Mouse (Mus musculus) liver, adult (tissue): ENCODE measurements around the gene Sh3gl2.

Experiments used
- GATA4 ChIP-seq: IDR thresholded peaks from 2 replicates; pipeline ENCODE4 v1.6.1; 2014; ENCODE audit warnings: mild to moderate bottlenecking, low read length; ENCODE audit not compliant: insufficient replicate concordance

Gene Sh3gl2

GRCm38 (mm10) chr4:85257771-85258341, 52.9 kb downstream of the Sh3gl2 start:
- TF ChIP-seq GATA4: no peak

DNA sequence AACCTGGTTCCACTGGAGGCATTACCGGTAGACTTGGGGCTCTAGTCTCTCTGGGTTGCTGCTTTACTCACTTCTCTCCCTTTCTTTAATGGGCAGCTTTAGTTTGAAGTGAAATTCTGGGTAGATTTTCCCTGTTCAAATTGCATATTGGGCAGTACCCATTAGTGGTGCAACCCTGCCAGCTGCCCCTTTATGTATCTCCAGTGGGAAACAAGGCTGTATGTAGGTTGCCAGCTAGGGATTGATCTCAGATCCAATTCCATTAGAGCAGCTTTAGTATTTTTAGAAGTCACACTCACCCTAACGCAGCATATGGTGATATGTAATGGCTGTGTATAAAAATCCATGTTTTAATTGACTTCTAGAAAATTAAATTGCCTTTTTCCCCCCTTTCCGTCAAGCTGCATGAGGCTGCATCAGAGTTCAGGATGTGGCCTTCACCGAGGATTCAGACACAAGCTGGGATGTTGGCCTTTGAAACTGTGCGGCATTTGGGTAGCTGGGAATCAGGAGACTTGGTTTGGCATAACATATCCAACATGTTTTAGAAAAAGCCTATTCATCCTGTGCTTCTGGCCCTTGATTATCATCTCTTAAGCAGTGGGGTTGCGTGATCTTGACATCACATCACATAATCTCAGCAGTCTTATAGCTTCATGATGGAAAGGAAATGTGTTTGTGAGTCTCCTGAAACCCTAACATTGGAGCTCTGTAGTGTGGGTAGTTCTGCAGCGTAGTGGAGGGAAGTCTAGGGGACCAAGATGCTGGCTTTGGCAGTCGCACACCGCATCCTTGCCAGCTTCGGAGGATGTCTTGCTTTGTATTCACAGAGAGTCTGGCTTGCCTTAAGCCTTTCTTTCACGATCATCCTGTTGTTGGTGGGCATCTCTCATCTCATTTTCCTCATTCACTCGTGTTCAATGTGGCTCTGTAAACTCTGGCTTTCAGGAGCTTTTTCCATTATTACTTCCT, 56.0 kb downstream of the Sh3gl2 start:
- no peak for TF ChIP-seq GATA4

GRCm38 (mm10) chr4:85262146-85262545, 57.2 kb downstream of the Sh3gl2 start:
- TF ChIP-seq GATA4: no peak

- no peak for TF ChIP-seq GATA4
Observed at GRCm38 (mm10) chr4:85262606-85263005, 57.7 kb downstream of the Sh3gl2 start.

- no peak for TF ChIP-seq GATA4
Observed at GRCm38 (mm10) chr4:85267456-85267855, 62.5 kb downstream of the Sh3gl2 start.

- no peak for TF ChIP-seq GATA4
Observed at GRCm38 (mm10) chr4:85272877-85273276, 68.0 kb downstream of the Sh3gl2 start.

DNA sequence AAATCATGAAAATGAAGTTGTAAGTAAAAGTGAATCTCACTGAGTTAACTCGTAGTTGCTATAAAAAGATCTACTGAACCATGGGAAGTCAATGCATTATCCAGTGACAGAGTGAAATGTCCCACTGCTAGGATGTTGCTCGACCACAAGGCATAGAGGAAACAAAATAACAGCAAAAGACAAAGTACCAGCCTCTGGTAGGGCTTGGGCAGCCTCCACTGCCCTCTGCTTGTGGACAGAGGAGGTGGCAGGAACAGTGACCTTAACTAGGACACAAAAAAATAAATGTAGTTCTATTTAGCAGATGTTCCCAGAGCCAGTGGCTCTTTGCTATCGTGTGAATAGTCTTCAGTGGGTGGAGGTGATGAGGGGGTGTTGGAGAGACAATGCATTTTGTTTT, 68.5 kb downstream of the Sh3gl2 start:
- no peak for TF ChIP-seq GATA4

GRCm38 (mm10) chr4:85283151-85283550, 78.2 kb downstream of the Sh3gl2 start:
- no peak for TF ChIP-seq GATA4

DNA sequence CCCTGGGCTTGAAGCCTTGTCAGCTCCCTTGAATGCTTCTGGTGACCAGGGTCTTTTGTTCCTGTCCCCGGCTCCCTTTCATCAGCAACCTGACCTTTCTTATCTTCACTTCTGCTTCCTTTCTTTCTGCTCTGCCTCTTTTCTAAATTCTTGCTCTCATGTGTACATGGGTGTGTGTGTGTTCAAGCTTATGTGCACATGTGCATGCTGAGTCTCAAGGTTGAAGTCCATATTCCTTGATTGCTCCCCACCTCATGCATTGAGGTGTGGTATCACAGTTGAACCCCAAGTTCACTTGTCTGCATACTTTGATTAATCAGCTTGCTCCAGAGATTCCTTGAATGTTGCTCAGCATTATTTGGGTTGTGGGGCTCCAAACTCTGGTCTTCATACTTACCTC, 85.1 kb downstream of the Sh3gl2 start:
- TF ChIP-seq GATA4: no peak

- no peak for TF ChIP-seq GATA4
Observed at GRCm38 (mm10) chr4:85291296-85291695, 86.4 kb downstream of the Sh3gl2 start.

DNA sequence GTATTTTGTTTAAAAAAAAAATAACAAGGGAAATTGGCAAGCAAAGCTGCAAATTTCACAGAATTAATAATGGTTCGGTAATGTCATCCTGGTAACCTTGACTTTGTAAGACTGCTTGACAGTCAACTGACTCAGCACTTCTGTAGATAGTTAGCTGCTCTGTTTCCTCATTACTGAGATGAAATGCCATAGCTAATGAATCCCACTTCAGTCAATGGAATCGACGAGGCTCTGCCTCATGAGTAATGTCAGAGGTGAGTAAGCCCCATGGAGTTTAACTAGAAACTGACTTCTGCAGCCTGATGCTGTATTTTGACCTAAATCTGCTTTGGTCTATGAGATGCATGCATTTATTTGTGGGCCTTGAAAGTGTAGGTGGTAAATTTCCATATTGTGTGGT, 88.4 kb downstream of the Sh3gl2 start:
- no peak for TF ChIP-seq GATA4

DNA sequence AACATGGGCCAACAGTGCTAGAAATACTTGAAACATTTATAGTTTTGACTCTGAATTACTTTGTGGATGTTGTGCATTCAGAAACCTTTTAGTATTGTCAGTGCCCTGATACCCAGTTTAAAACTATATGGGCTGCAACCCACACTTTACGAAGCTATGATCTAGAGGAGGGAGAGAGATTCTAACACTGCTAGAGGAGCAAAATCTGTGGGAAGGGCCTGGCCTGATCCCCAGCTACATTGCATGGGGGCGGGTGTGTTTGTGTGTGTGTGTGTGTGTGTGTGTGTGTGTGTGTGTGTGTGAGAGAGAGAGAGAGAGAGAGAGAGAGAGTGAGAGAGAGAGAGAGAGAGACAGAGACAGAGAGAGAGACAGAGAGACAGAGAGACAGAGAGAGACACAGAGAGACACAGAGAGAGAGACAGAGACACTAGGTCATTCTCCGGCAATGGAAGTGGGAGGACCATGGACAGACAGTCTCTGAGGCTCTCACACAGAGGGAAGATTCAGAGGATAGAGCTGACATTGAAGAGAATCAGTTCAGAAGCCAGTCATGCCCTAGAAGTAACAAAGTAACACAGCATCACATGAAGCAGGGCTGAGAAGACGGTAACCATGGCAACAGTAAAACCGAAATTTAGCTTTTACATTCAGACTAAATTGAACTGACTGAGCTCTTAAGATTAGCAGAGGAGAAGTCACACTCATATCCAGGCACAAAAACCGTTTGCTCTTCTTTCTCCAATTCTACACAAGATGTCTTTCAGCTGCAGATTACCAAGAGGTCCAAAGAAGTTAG, 95.9 kb downstream of the Sh3gl2 start:
- TF ChIP-seq GATA4: no peak

- no peak for TF ChIP-seq GATA4
Observed at GRCm38 (mm10) chr4:85305912-85306573, 101.1 kb downstream of the Sh3gl2 start.

DNA sequence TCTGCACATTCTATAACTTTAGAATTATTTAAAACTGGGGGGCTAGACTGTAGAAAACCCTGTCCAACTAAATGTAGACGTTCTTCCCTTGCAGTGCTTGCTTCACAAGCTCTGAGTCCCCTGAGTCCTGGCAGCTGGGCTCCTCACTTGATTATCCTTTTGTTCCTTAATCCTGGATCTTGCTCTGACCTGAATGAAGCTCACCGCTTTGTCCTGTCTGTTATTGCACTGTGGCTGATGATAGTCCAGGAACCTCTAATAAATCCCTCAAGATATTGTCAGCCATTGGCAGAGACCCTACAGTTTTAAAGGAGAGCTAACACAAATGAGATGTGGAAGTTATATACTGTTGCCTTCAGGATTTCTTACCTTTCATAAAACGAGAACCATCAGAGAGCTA, 114.2 kb downstream of the Sh3gl2 start:
- TF ChIP-seq GATA4: no peak

- TF ChIP-seq GATA4: no peak
Observed at GRCm38 (mm10) chr4:85325454-85325853, 120.5 kb downstream of the Sh3gl2 start.
